Mouse (Mus musculus): ENCODE data around the gene Cic. TPM values are rescaled to one million over a fixed set of nuclear protein-coding genes. Genes with fewer than 3 reads are reported as not detected.
A peak's percentile ranks its signal among the peaks of the same experiment; 100 is the strongest.
"Not testable (repeated sequence)": the region's sequence is repeated elsewhere in the genome, so short reads cannot be mapped to it uniquely, and the experiment has no call there.

Gene Cic
- polyA plus RNA-seq, 3 experiments from 2014 or later, result 17.9 to 35.2 (median 21.6) TPM

GRCm38 (mm10) chr7:25309425-25309824 lies 41.9 kb downstream of the Cic start:
- ATAC-seq, result no peak

GRCm38 (mm10) chr7:25311193-25311592 lies 43.7 kb downstream of the Cic start:
- no peak for ATAC-seq

GRCm38 (mm10) chr7:25313325-25313724 lies 45.8 kb downstream of the Cic start:
- ATAC-seq, result no peak

GRCm38 (mm10) chr7:25314606-25315305 lies 47.3 kb downstream of the Cic start:
- no peak for ATAC-seq

GRCm38 (mm10) chr7:25315306-25316041 lies 48.0 kb downstream of the Cic start:
- no peak for ATAC-seq

- ATAC-seq, result peak; percentile 88
Measured at GRCm38 (mm10) chr7:25316532-25317445, 49.3 kb downstream of the Cic start, which contains the start of gene Megf8. TSS of gene Megf8 (plus strand) at chr7:25317164.

- no peak for ATAC-seq
Measured at GRCm38 (mm10) chr7:25317446-25317999, 50.0 kb downstream of the Cic start.

GRCm38 (mm10) chr7:25322058-25322484 lies 54.6 kb downstream of the Cic start:
- ATAC-seq, result no peak

- ATAC-seq, result no peak
Measured at GRCm38 (mm10) chr7:25323219-25323618, 55.7 kb downstream of the Cic start.

- not testable (repeated sequence) for ATAC-seq
Measured at GRCm38 (mm10) chr7:25325431-25325830, 57.9 kb downstream of the Cic start.

GRCm38 (mm10) chr7:25326233-25326632 lies 58.7 kb downstream of the Cic start:
- ATAC-seq, result no peak

- no peak for ATAC-seq
Measured at GRCm38 (mm10) chr7:25333596-25334307, 66.2 kb downstream of the Cic start.

GRCm38 (mm10) chr7:25334472-25334871 lies 67.0 kb downstream of the Cic start:
- no peak for ATAC-seq

- no peak for ATAC-seq
Measured at GRCm38 (mm10) chr7:25339329-25339728, 71.8 kb downstream of the Cic start.

GRCm38 (mm10) chr7:25341000-25341784 lies 73.7 kb downstream of the Cic start:
- ATAC-seq, result no peak

Other genes starting within 250 kb of the Cic start
- gene Grik5, start 195.4 kb upstream of the Cic start, polyA plus RNA-seq (2017; shearing (Covaris generic)), result 1 to 10 TPM; 3.1 to 4.9 (median 3.2) TPM
- gene Zfp574, start 195.1 kb upstream of the Cic start, polyA plus RNA-seq (2017; shearing (Covaris generic)), result 10 to 100 TPM in 2 of 3 experiments, 1 to 10 TPM in 1; 8.9 to 11.3 (median 11.3) TPM
- 10 to 100 TPM; 18.1 to 32.0 (median 30.0) TPM for gene Pou2f2, start 88.0 kb upstream of the Cic start, polyA plus RNA-seq (2017; shearing (Covaris generic))
- 10 to 100 TPM; 24.6 to 26.2 (median 25.0) TPM for gene Dedd2, start 47.1 kb upstream of the Cic start, polyA plus RNA-seq (2017; shearing (Covaris generic))
- gene Zfp526, start 46.3 kb upstream of the Cic start, polyA plus RNA-seq (2017; shearing (Covaris generic)), result 1 to 10 TPM; 2.2 to 4.0 (median 2.5) TPM
- 10 to 100 TPM in 1 of 3 experiments, 1 to 10 TPM in 2; 8.5 to 13.3 (median 8.9) TPM for gene Gsk3a, start 29.9 kb upstream of the Cic start, polyA plus RNA-seq (2017; shearing (Covaris generic))
- under 1 TPM; 0.34 to 0.70 (median 0.38) TPM for gene Erf, start 16.9 kb upstream of the Cic start, polyA plus RNA-seq (2017; shearing (Covaris generic))
- 10 to 100 TPM; 17.5 to 37.2 (median 31.3) TPM for gene Pafah1b3, start 30.3 kb downstream of the Cic start, polyA plus RNA-seq (2017; shearing (Covaris generic))
- gene Prr19, start 33.7 kb downstream of the Cic start, polyA plus RNA-seq (2017; shearing (Covaris generic)), result not detected
- not detected for gene Tmem145, start 38.4 kb downstream of the Cic start, polyA plus RNA-seq (2017; shearing (Covaris generic))
- gene Megf8, start 49.5 kb downstream of the Cic start, polyA plus RNA-seq (2017; shearing (Covaris generic)), result under 1 TPM in 2 of 3 experiments, not detected in 1; 0.13 to 0.31 TPM
- not detected for gene Cnfn, start 102.0 kb downstream of the Cic start, polyA plus RNA-seq (2017; shearing (Covaris generic))
- 10 to 100 TPM in 2 of 3 experiments, 1 to 10 TPM in 1; 9.0 to 11.0 (median 10.1) TPM for gene Lipe, start 131.0 kb downstream of the Cic start, polyA plus RNA-seq (2017; shearing (Covaris generic))
- not detected for gene Cxcl17, start 145.2 kb downstream of the Cic start, polyA plus RNA-seq (2017; shearing (Covaris generic))
- under 1 TPM in 1 of 3 experiments, not detected in 2; 0.54 TPM for gene Ceacam1, start 209.9 kb downstream of the Cic start, polyA plus RNA-seq (2017; shearing (Covaris generic))

All from inflammation-experienced regulatory T-cells, adult 6 months (primary cell).